Mouse (Mus musculus) kidney, adult 2 months (tissue): ENCODE measurements around the gene Hipk2.

Experiments
- CTCF ChIP-seq: fragments of 200-500 bp; conservative IDR thresholded peaks from 2 replicates; pipeline ENCODE4 v1.5.1; 2011; ENCODE audit warnings: low read depth, mild to moderate bottlenecking, control low read depth, low read length, moderate library complexity, mixed read lengths; ENCODE audit not compliant: insufficient read depth, insufficient read length
- POLR2A ChIP-seq: fragments of 200-500 bp; IDR thresholded peaks from one replicate; pipeline ENCODE4 v1.6.1; 2011; ENCODE audit warnings: low read depth, low read length, control low read depth

- TF ChIP-seq CTCF (no peak), POLR2A (no peak)
Measured at GRCm38 (mm10) chr6:38917415-38917814, 41.5 kb upstream of the Hipk2 start.
